Mouse (Mus musculus): ENCODE results near the gene Drc1. TPM values are rescaled to one million over a fixed set of nuclear protein-coding genes. Genes with fewer than 3 reads are reported as not detected.

Gene Drc1
- polyA plus RNA-seq, 1 experiment from 2014 or later, result 0.84 TPM

GRCm38 (mm10) chr5:30255567-30256354 lies 25.4 kb upstream of the Drc1 start:
- peaks cover 73% of the 10 kb centered on the region for H3K36me3 ChIP-seq
- ATAC-seq (replicated peaks; ENCODE audit: low FRiP score), result no peak
- WGBS, result 87% methylated on average over 12 of the region's 12 CpGs

GRCm38 (mm10) chr5:30258776-30259175 lies 22.4 kb upstream of the Drc1 start:
- 94% methylated on average over 7 of the region's 7 CpGs for WGBS
- Histone ChIP-seq H3K4me2 (no peak overlapping the region), H3K4me1 (no peaks in the 10 kb centered on the region), H3K27me3 (no peaks in the 10 kb centered on the region), H3K9ac (no peak overlapping the region), H3K36me3 (peaks cover 72% of the 10 kb centered on the region), H3K27ac (no peak overlapping the region), H3K4me3 (replicated peaks) (no peak overlapping the region), H3K9me3 (replicated peaks) (no peaks in the 10 kb centered on the region)
- no peak for ATAC-seq (replicated peaks; ENCODE audit: low FRiP score)

More at GRCm38 (mm10) chr5:30255567-30256354, 25.4 kb upstream of the Drc1 start:
- Histone ChIP-seq H3K27me3 (no peaks in the 10 kb centered on the region), H3K9ac (no peak overlapping the region), H3K4me2 (no peak overlapping the region), H3K4me3 (replicated peaks) (no peak overlapping the region), H3K4me1 (no peaks in the 10 kb centered on the region), H3K9me3 (replicated peaks) (no peaks in the 10 kb centered on the region), H3K27ac (no peak overlapping the region)

- no peaks in the 10 kb centered on the region for H3K27me3 ChIP-seq
- ATAC-seq (replicated peaks; ENCODE audit: low FRiP score), result no peak
- no peaks in the 10 kb centered on the region for H3K9me3 ChIP-seq (replicated peaks)
- H3K36me3 ChIP-seq, result peaks cover 20% of the 10 kb centered on the region
- no peak overlapping the region for H3K4me3 ChIP-seq (replicated peaks)
- no peak overlapping the region for H3K9ac ChIP-seq
- no peak overlapping the region for H3K27ac ChIP-seq
- 0 out of 2 replicates have a peak, but pooled peaks cover 3% of the 10 kb centered on the region for H3K4me1 ChIP-seq
- H3K4me2 ChIP-seq, result no peak overlapping the region
- WGBS, result 71% methylated on average over 11 of the region's 11 CpGs
Measured at GRCm38 (mm10) chr5:30270571-30271190, 10.5 kb upstream of the Drc1 start.

GRCm38 (mm10) chr5:30271599-30272281 lies 9.4 kb upstream of the Drc1 start:
- peaks cover 11% of the 10 kb centered on the region for H3K36me3 ChIP-seq
- H3K4me1 ChIP-seq, result 0 out of 2 replicates have a peak, but pooled peaks cover 3% of the 10 kb centered on the region
- H3K9me3 ChIP-seq (replicated peaks), result no peaks in the 10 kb centered on the region
- H3K4me3 ChIP-seq (replicated peaks), result no peak overlapping the region
- no peak for ATAC-seq (replicated peaks; ENCODE audit: low FRiP score)
- no peak overlapping the region for H3K4me2 ChIP-seq
- H3K27me3 ChIP-seq, result no peaks in the 10 kb centered on the region
- 0 out of 2 replicates have a peak overlapping the region, but pooled peaks have one; percentile 13 for H3K27ac ChIP-seq
- H3K9ac ChIP-seq, result no peak overlapping the region
- 79% methylated on average over 11 of the region's 11 CpGs for WGBS

GRCm38 (mm10) chr5:30276361-30276760 lies 4.8 kb upstream of the Drc1 start:
- Histone ChIP-seq H3K36me3 (no peaks in the 10 kb centered on the region), H3K27ac (no peak overlapping the region), H3K4me2 (no peak overlapping the region), H3K9me3 (replicated peaks) (no peaks in the 10 kb centered on the region), H3K9ac (no peak overlapping the region), H3K4me3 (replicated peaks) (no peak overlapping the region), H3K4me1 (0 out of 2 replicates have a peak, but pooled peaks cover 4% of the 10 kb centered on the region), H3K27me3 (no peaks in the 10 kb centered on the region)
- WGBS, result 85% methylated on average over 2 of the region's 2 CpGs
- ATAC-seq (replicated peaks; ENCODE audit: low FRiP score), result no peak

GRCm38 (mm10) chr5:30278952-30279351 lies 2.2 kb upstream of the Drc1 start:
- Histone ChIP-seq H3K36me3 (no peaks in the 10 kb centered on the region), H3K4me3 (replicated peaks) (no peak overlapping the region), H3K4me2 (no peak overlapping the region), H3K27me3 (no peaks in the 10 kb centered on the region), H3K9me3 (replicated peaks) (no peaks in the 10 kb centered on the region), H3K9ac (no peak overlapping the region), H3K27ac (no peak overlapping the region), H3K4me1 (0 out of 2 replicates have a peak, but pooled peaks cover 6% of the 10 kb centered on the region)
- whole genome bisulfite sequencing, result 70% methylated on average over 3 of the region's 3 CpGs
- ATAC-seq (replicated peaks; ENCODE audit: low FRiP score), result no peak

- H3K27me3 ChIP-seq, result no peaks in the 10 kb centered on the region
- WGBS, result 85% methylated on average over 4 of the region's 4 CpGs
- no peak overlapping the region for H3K4me3 ChIP-seq (replicated peaks)
- H3K4me2 ChIP-seq, result no peak overlapping the region
- H3K9me3 ChIP-seq (replicated peaks), result no peaks in the 10 kb centered on the region
- H3K9ac ChIP-seq, result no peak overlapping the region
- 0 out of 2 replicates have a peak, but pooled peaks cover 6% of the 10 kb centered on the region for H3K4me1 ChIP-seq
- ATAC-seq (replicated peaks; ENCODE audit: low FRiP score), result no peak
- H3K36me3 ChIP-seq, result no peaks in the 10 kb centered on the region
- no peak overlapping the region for H3K27ac ChIP-seq
Measured at GRCm38 (mm10) chr5:30279446-30279845, 1.7 kb upstream of the Drc1 start.

- H3K27ac ChIP-seq, result no peak overlapping the region
- no peaks in the 10 kb centered on the region for H3K27me3 ChIP-seq
- ATAC-seq (replicated peaks; ENCODE audit: low FRiP score), result no peak
- no peak overlapping the region for H3K9ac ChIP-seq
- WGBS, result 38% methylated on average over 9 of the region's 9 CpGs
- peaks cover 6% of the 10 kb centered on the region; the same call in 1 of the 2 replicates for H3K4me1 ChIP-seq
- peak overlapping the region; percentile 59 for H3K4me2 ChIP-seq
- H3K4me3 ChIP-seq (replicated peaks), result peak overlapping the region; percentile 37; the same call in 1 of the 2 replicates
- H3K9me3 ChIP-seq (replicated peaks), result peaks cover 7% of the 10 kb centered on the region; the same call in 1 of the 2 replicates
- no peaks in the 10 kb centered on the region for H3K36me3 ChIP-seq
Measured at GRCm38 (mm10) chr5:30280864-30281263, 324 bp upstream of the Drc1 start.

GRCm38 (mm10) chr5:30285944-30286799 lies 5.0 kb downstream of the Drc1 start:
- no peak overlapping the region for H3K9ac ChIP-seq
- H3K27me3 ChIP-seq, result no peaks in the 10 kb centered on the region
- peaks cover 14% of the 10 kb centered on the region for H3K4me1 ChIP-seq
- no peak overlapping the region for H3K4me3 ChIP-seq (replicated peaks)
- peak; percentile 43 for ATAC-seq (replicated peaks; ENCODE audit: low FRiP score)
- H3K4me2 ChIP-seq, result peak overlapping the region; percentile 20
- WGBS, result 70% methylated on average over 10 of the region's 10 CpGs
- peaks cover 7% of the 10 kb centered on the region; the same call in 1 of the 2 replicates for H3K9me3 ChIP-seq (replicated peaks)
- H3K36me3 ChIP-seq, result no peaks in the 10 kb centered on the region
- H3K27ac ChIP-seq, result peak overlapping the region; percentile 67

GRCm38 (mm10) chr5:30287106-30287882 lies 6.1 kb downstream of the Drc1 start:
- no peak overlapping the region for H3K9ac ChIP-seq
- 0 out of 2 replicates have a peak overlapping the region, but pooled peaks have one; percentile 67 for H3K27ac ChIP-seq
- no peaks in the 10 kb centered on the region for H3K27me3 ChIP-seq
- WGBS, result 72% methylated on average over 9 of the region's 9 CpGs
- no peak for ATAC-seq (replicated peaks; ENCODE audit: low FRiP score)
- H3K9me3 ChIP-seq (replicated peaks), result peaks cover 7% of the 10 kb centered on the region; the same call in 1 of the 2 replicates
- H3K36me3 ChIP-seq, result no peaks in the 10 kb centered on the region
- no peak overlapping the region for H3K4me2 ChIP-seq
- no peak overlapping the region for H3K4me3 ChIP-seq (replicated peaks)
- H3K4me1 ChIP-seq, result peaks cover 10% of the 10 kb centered on the region

Data from kidney, embryonic 15.5 days (tissue).